Mouse (Mus musculus) brain, embryonic 14.5 days (tissue): ENCODE measurements around the gene Fbxl16. TPM values are rescaled to one million over a fixed set of nuclear protein-coding genes. Genes with fewer than 3 reads are reported as not detected.

ENCODE experiments used
- DNase-seq: peaks from one replicate; pipeline ENCODE4 v3.0.0-alpha.2; 2011; ENCODE audit warnings: low read depth
- CTCF ChIP-seq: fragments of 200-500 bp; IDR thresholded peaks from 2 replicates; pipeline ENCODE4 v1.5.1; 2012; ENCODE audit warnings: inconsistent platforms, mild to moderate bottlenecking, moderate library complexity, borderline replicate concordance; ENCODE audit not compliant: insufficient read depth, insufficient read length; ENCODE audit errors: extremely low read depth
- POLR2A ChIP-seq: fragments of 200-500 bp; IDR thresholded peaks from 2 replicates; pipeline ENCODE4 v1.6.1; 2012; ENCODE audit warnings: mild to moderate bottlenecking, inconsistent platforms, borderline replicate concordance; ENCODE audit not compliant: poor library complexity, insufficient read depth, insufficient read length, severe bottlenecking; ENCODE audit errors: extremely low read depth
- polyA plus RNA-seq: library from polyadenylated mRNA; depleted of rRNA; stranded (reverse); fragments of >200 nt; gene quantifications from 2 replicates; pipeline ENCODE4 v1.2.3, GENCODE M21; 2012

Fbxl16 gene
- polyA plus RNA-seq, 1 experiment: 101 TPM

- TF ChIP-seq POLR2A (no peak), CTCF (no peak)
- DNase-seq: no peak
Measured at GRCm38 (mm10) chr17:25831451-25832281, 22.8 kb downstream of the Fbxl16 start.

DNA sequence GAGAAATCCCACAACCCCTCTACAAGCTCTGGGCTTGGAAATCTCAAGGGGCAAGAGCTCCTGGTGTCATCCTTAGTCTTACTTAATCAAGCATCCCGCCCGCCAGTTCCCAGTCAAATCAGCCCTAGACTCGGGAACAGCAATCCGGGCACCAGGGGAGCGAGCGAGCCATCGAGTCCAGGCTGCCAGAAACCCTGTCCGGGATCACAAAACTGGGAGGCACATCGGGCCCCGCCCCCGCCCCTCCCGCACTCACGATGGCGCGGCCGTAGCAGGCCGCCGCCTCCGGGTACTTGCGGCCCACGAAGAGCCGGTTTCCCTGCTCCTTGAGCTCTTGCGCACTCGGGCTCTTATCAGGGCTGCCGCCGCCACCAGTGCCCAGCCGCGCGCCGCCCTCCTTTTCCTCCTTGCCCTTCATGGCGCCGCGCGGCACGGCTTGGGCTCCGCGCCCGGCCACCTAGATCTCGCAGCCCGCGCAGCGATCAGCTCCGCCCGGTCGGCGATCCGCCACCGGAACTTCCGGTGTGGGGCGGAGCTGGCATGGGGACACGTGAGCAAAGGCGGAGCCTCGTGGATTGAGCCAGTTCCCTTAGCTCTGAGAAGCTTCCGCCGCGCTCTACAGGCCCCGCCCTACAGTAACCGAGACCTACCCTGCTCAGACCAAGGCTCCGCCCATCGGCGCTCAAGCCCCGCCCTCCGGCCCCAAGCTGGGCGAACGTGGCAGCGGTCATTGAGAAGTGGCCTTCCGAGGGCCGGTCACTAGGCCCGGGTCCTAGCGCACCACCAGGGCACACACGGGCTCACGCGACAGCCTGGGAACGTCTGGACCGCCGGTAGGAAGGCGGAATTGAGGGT lies 23.8 kb downstream of the Fbxl16 start:
- TF ChIP-seq POLR2A (peak; percentile 82), CTCF (no peak)

DNA sequence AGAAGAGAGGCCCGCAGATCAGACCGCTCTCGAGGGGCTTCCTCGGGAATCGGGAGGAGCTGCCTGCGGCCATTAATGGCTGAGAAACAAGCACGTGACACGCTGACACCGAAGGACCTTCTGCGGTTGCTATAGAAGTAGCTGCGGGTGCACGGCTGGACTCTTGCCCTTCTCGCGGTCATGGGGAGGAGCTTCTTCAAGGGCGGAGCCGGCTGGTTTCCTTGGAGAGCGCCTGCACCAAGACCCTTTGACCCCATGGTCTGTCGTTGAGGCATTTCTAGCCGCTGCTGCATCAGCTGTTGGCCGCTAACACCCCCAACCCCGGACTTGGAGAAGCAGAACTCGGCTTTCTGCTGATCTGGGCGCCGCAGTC lies 24.4 kb downstream of the Fbxl16 start, which contains the start of gene Stub1:
Gene Stub1, minus strand, starts transcription at position 114 of the 373 bp plus-strand sequence.
- DNase-seq: peak; percentile 93
- TF ChIP-seq POLR2A (no peak), CTCF (no peak)

More for the DNA sequence above, 23.8 kb downstream of the Fbxl16 start:
- peak; percentile 99 for DNase-seq

- no peak for DNase-seq
- no peak for TF ChIP-seq POLR2A
- no peak for TF ChIP-seq CTCF
Measured at GRCm38 (mm10) chr17:25833961-25834594, 25.2 kb downstream of the Fbxl16 start.

DNA sequence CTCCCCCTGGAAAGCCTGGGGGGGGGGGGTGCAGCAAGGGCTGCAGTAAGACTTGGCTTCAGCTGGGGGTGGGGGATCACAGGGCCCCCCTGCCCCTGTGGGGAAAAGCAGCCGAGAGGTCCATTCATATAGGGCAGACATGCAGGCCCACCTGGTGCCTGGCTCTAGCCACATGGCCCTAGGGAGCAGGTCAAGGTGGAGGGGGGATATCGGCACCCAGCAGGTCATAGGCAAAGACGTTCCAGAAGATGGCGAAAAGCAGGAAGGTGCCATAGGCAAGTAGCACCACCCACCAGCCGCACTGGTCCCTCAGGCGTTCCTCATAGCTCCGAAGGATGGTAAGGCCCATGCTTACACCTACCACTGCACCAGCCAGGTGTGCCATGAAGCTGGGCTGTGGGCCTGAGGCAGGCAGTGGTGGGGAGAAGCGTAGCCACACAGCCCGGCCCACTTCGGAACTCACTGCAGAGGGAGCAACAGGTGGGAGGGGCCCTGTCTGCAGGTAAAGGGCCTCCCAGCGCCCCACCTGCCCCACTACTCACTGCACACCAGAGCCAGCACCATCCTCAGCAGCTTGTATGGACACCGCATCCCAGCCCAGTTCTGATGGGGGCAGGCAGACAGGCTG lies 25.8 kb downstream of the Fbxl16 start:
- DNase-seq: no peak
- TF ChIP-seq CTCF: no peak

DNA sequence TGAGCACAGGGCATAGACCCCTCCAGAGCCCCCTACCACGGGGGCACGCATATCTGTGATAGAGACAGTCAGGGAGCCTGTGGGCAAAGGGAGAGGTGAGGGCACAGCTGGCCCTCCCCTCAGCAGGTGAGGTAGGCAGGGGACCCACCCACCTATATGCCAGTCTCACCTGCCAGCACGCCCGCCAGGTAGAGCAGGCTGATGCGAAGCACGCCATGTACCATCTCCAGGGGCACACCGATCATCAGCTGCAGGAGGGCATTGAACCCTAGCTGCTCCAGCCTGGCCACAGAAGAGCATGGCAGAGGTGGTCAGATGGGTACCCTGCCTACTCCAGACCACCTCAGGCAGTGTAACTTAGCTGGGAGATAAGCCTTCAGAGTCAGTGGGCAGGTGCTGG lies 26.4 kb downstream of the Fbxl16 start:
- DNase-seq: no peak
- no peak for TF ChIP-seq POLR2A
- TF ChIP-seq CTCF: no peak

- no peak for TF ChIP-seq POLR2A
- TF ChIP-seq CTCF: no peak
- DNase-seq: no peak
Measured at GRCm38 (mm10) chr17:25835816-25836215, 26.9 kb downstream of the Fbxl16 start.

GRCm38 (mm10) chr17:25836397-25837075 lies 27.7 kb downstream of the Fbxl16 start:
- TF ChIP-seq POLR2A (no peak; the same call in 1 of the 2 replicates), CTCF (no peak)
- DNase-seq: no peak

- DNase-seq: peak; percentile 90
- TF ChIP-seq POLR2A: peak; percentile 66; the same call in 1 of the 2 replicates
- no peak for TF ChIP-seq CTCF
Measured at GRCm38 (mm10) chr17:25837076-25837410, 28.2 kb downstream of the Fbxl16 start, which contains the start of gene Rhbdl1. Rhbdl1 (minus strand) TSS chr17:25837295.

- peak; percentile 74 for DNase-seq
- TF ChIP-seq CTCF (no peak), POLR2A (no peak)
Measured at GRCm38 (mm10) chr17:25837533-25837932, 28.6 kb downstream of the Fbxl16 start.

GRCm38 (mm10) chr17:25838904-25839303 lies 30.0 kb downstream of the Fbxl16 start:
- TF ChIP-seq CTCF (no peak), POLR2A (no peak)
- no peak for DNase-seq
